Mouse (Mus musculus) adrenal gland, postnatal 14 days (tissue): ENCODE measurements at regions not wholly inside any gene's neighbourhood (a gene's known extent, or its start where the extent isn't known, plus 50 kb on each side); places are given as distances from the start of the nearest gene placed in this dataset.
A peak's percentile ranks its signal among the peaks of the same experiment; 100 is the strongest.

Experiments used
- DNase-seq: peaks from one replicate; pipeline ENCODE4 v3.0.0; 2021; ENCODE audit warnings: mixed read lengths

DNA sequence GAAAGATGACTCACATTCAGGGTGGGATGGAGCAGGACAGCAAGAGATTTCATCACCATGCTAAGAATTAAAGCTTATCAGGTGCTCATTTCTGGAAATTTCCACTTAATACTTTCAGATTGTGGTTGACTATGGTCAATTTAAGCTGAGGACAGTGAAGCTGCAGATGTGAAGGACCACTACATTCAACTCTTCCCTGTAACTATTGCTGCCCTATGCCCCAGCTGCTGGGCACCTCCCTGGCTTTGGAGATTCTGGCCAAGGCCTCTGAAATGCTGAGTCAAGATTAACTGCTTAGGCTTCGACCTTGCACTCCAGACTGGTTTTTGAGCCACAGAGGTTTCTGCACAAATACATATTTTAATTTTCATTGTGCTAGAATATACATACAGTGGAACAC lies 140.4 kb upstream of the Grik3 start:
- DNase-seq: no peak

DNA sequence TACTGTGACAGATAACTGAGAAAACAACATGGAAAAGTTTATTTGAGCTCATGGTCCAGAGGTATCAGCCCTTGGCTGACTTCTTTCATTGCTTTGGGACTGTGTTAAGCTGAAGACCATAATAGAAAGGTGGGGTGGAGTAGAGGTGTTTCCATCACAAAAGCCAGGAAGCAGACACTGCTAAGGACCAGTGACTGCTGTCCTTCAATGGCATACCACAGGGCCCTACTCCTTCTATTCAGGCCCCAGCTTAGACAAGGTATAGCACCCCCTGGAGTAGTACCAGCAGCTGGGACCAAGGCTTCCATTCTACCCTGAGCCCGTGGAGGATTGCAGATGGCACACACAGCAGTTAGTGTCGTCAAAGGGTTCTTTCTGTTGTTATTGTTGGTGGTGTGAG lies 151.4 kb upstream of the Grik3 start:
- DNase-seq: no peak

DNA sequence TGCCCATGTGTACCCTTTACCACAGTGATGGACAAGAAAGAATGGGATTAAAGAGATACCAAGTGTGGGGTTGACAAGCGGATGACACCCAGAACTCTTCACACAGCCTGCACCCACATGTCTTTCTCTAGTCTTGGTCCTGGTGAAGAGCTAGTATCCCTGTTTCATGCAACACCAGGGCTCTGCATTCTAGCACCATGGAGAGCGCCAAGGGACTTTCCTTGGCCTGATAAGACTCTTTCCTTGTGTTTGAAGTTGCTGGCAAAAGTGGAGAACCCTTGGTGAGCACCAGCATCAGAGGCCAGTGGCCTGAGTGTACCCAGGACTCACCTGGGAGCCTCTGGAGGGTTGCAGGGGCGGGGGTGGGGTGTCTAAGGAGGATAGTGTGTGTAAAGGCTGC lies 161.7 kb upstream of the Grik3 start:
- DNase-seq: peak; percentile 56

DNA sequence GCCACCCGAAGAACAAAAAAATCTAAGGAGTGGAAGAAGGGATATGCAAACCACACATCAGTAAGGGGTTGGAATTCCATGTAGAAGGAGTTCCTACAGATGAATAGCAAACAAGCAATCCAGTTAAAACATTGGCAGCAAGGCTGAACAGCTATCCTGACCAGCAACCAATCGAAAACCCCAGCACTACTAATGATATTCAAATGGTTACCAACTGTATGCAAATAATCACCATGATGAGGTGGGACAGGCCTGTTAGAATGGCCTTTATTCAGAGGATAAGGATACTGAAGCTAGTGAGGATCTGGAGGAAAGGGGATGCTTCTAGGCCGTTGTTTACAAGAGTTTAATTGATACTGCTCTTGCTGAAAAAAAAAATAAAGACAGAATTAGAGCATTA lies 166.0 kb upstream of the Grik3 start:
- no peak for DNase-seq

DNA sequence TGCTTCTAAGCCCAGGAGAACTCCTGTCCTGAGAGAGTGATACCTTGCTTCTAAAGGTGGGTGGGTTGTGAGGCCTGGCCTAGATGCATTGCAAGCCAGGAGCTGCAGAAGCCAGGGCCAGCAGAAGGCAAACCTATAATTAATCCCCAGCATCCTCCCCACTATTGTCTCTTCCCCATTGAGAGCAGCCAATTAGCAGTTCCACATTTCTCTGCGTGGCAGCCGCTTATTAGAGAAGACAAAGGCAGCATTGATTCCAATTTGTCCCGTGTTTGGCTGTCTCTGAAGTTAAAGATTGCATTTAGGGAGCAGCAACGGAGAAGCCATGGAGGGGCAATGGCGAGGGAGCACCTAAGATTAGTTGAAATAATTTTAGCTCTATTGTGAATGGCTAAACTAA lies 171.2 kb upstream of the Grik3 start:
- no peak for DNase-seq

GRCm38 (mm10) chr4:125318293-125318692 lies 172.2 kb upstream of the Grik3 start:
- DNase-seq: no peak

DNA sequence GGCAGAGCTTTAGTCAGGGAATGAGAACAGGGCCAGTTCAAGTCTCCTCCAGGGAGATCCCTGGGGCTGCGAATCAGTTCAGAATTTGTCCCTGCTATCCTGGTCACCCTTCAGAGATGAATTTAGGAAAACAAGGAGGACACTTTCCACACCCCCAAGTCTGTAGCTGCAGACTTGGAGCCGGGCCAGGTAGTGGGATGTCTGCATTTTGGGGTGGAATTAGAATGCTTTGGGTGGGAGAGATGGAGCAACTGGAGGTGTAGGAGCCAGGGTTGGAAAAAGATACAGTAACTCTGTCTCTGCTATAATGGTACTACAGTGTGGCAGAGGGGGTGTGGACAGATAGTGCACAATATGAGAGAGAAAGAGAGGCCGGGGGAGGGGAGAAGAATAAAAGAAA lies 173.6 kb upstream of the Grik3 start:
- no peak for DNase-seq

DNA sequence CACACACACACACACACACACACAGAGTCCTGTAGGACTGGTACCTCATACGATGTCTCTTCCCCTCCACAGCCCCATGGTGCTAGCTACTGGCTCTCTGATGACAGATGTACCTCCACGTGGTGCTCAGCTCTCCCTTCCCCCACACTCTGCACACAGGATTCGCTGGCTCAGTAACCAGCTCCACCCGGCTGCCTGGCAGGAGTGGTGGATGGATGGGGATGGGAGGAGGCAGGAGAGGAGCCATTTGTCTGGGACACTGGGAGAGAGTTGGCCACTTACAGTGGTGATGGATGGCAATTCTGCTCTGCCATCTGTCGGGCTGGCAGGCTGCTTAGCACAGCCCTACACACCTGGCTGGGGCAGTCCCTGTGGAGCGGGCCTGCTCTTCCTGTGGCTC lies 174.7 kb upstream of the Grik3 start:
- DNase-seq: peak; percentile 35

DNA sequence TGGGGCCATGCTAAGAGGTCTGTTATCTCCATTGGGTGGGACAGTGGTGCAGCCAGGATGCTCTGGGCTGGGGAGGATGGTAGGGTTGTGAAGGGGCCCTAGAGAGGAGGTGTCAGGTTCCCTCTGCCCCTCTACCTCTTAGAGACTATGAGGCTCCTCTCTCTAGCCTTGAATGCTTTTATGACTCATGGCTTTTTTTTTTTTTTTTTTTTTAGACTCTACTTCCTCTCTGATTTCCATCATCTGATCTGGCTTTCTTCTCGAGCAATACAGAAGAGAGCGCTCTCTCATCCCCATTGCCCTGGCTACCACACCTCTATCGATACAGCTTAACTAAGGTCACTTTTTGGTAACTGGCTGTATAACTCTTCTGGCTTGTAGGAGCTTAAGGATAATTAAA lies 176.6 kb upstream of the Grik3 start:
- no peak for DNase-seq

DNA sequence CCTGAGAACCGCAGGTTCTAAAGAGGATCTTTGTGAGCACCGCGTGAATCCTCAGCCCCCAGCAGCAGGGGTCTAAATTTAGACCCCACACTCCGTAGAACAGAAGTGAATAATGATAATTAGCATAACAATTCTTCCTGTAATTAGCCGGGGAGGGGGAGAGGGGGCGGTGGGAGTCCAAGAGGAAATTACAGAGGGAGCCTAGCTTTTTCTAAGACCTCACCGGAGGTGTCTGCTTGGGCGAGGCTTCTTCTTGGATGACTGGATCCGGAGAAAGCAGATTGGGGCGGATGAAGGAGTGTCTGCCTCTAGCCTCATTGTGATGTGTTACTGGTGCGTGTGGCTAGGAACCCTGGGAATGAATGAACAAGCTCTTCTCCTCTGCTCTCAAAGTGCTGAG lies 177.2 kb upstream of the Grik3 start:
- DNase-seq: no peak

GRCm38 (mm10) chr4:125308171-125308570 lies 180.5 kb upstream of the Zc3h12a start:
- no peak for DNase-seq

GRCm38 (mm10) chr4:125305766-125306165 lies 178.1 kb upstream of the Zc3h12a start:
- no peak for DNase-seq

- no peak for DNase-seq
Observed at GRCm38 (mm10) chr4:125302660-125303059, 175.0 kb upstream of the Zc3h12a start.

DNA sequence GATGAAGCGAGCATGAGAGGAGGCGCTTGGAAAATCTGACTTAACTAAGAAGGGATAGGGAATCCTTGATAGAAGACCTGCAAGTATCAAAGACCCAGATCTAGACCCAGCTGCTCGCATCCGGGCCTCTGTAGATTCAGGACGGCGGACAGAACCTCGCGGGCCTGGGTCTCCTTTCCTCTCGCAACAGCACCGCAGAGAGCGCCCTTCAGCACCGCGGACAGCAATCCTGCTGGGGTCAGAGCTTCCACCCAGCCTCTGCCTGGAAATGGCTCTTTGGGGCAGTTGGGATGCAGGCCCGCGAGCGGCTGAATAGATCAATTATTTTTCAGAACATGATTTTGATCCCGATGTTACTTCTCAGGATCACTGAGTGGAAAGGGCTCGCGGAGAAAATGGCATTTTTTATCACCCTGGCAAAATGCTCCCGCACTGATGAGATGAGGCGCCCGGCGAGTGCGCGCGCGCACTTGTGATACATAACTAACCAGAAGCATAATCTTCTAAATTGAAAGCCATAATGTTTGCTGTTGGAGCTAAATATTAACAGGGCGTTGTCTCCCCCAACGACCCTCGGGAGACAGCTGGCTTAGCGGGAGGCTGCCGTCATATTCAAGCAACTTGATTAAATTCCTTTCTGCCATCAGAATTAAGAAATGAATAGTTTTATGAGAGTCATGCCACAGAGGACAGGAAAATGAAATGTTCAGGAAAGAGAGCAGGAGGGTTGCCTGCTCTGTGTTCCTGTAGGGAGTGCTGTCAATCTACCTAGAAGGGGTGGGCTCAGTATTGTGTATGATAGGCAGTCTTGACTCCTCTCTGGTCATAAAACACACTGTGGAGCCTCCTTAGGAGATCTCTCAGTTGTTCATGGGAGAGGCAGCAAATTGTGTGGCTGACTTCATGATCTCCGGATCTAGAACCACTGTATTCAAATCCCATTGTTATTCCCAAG lies 173.1 kb upstream of the Zc3h12a start:
- DNase-seq: peak; percentile 86

DNA sequence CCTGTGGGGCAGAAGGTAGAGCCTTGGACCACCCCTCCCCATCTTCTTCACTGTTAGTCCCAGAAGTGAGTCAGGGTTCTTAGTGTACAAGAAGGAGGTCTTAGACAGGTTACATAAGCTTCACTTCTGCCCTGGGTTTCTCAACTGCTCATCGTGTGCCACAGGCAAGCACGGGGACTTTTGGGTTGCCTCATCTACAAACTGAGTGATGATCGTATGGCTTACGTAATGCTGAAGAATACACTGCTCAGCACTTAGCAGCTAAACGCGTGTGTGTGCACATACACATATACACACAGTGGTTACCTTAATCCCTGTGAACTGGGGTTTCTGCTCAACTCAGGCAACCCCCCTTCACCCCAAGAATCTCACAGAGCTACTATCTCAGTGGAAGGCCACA lies 163.1 kb upstream of the Zc3h12a start:
- no peak for DNase-seq

DNA sequence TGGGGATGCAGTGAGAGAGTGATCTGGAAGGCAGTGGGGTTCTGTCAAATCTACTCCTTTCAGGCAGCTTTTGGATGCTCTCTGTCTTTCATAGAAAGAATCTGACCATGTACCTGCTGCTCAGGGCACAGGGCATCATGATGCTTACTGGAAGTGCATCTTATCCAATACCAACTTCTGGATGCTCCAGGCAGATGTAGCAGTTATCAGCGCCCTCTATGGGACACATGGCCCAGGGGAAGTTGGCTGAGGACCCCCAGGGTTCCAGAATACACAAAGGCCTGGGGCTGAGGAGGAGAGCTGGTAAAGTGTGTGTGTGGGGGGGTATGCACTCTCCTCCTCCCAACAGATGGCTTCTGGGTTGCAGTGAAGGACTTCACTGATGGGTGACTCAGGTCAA lies 162.1 kb upstream of the Zc3h12a start:
- no peak for DNase-seq

- DNase-seq: no peak
Observed at GRCm38 (mm10) chr4:125289031-125289449, 161.4 kb upstream of the Zc3h12a start.

DNA sequence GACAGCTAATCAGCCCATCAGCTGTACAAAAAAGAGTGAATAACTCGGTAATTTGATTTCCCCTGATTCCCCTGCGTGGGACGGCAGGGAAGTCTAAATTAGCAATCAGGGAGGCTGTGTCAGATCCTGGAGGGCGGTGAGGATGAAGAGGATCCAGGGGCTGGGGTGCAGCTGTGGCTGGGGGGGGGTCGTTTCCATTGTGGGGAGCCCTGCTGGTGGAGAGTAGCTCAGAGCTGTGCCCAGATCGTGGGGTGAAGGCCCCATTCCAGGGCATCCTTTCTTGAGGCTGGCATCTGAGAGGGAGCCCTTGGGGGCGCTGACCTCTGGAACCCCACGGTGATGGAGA lies 155.3 kb upstream of the Zc3h12a start:
- DNase-seq: no peak

- DNase-seq: peak; percentile 73
Observed at GRCm38 (mm10) chr4:125282154-125282973, 154.7 kb upstream of the Zc3h12a start.

- DNase-seq: no peak
Observed at GRCm38 (mm10) chr4:125279165-125279564, 151.5 kb upstream of the Zc3h12a start.

DNA sequence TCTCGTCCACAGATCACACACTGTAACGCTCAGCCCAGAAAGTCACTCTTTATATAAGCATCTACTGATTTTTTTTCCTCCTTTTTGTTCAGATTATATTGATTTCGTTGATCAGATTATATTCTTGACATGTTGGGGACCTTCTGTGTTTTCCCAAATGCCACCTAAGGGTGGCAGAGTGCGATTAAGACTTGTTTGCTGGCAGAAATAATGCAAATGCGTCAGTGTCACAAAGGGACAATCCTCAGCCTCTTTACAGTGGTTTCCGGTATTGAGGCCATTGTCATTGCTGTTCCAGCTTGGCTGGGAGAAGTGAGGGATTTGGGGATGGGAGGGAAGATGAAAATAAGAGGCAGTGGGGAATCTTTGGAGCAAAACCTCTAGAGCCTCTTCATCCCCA lies 149.2 kb upstream of the Zc3h12a start:
- DNase-seq: no peak

GRCm38 (mm10) chr4:125275259-125275658 lies 147.6 kb upstream of the Zc3h12a start:
- DNase-seq: no peak

- DNase-seq: no peak
Observed at GRCm38 (mm10) chr4:125270951-125271350, 143.3 kb upstream of the Zc3h12a start.

- no peak for DNase-seq
Observed at GRCm38 (mm10) chr4:125266212-125266611, 138.6 kb upstream of the Zc3h12a start.
